Mouse (Mus musculus): ENCODE measurements at regions not wholly inside any gene's neighbourhood (a gene's known extent, or its start where the extent isn't known, plus 50 kb on each side); places are given as distances from the start of the nearest gene placed in this dataset.

DNA sequence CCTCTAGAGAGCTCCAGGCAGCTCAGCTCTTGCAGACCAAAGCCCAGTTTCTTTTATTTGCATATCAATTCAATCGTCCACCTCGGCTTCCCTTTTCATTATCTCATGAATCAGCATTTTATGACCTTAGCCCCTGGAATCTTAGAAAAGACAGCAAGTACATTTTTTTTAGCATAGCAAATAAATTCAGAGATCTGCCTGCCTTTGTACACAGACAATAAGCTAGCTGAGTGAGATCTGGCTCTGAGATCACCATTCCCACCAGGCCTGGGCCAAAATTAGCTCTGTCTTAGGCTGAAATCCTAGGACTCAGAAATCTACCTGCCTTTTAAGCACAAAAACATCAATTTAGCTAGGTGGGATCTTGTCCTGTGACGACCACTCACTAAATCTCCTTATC lies 80.7 kb upstream of the Mark1 start:
- H3K36me3 ChIP-seq = no peaks in the 10 kb centered on the region
- H3K4me1 ChIP-seq = no peaks in the 10 kb centered on the region
- no peak overlapping the region for H3K27ac ChIP-seq
- no peak overlapping the region for H3K4me2 ChIP-seq
- ATAC-seq (ENCODE audit: insufficient read depth, low FRiP score, low read depth) = no peak
- H3K27me3 ChIP-seq (replicated peaks) = no peaks in the 10 kb centered on the region
- no peak overlapping the region for H3K4me3 ChIP-seq (replicated peaks)
- WGBS = 40% methylated on average over 3 of the region's 3 CpGs
- no peaks in the 10 kb centered on the region for H3K9me3 ChIP-seq
- H3K9ac ChIP-seq = no peak overlapping the region

DNA sequence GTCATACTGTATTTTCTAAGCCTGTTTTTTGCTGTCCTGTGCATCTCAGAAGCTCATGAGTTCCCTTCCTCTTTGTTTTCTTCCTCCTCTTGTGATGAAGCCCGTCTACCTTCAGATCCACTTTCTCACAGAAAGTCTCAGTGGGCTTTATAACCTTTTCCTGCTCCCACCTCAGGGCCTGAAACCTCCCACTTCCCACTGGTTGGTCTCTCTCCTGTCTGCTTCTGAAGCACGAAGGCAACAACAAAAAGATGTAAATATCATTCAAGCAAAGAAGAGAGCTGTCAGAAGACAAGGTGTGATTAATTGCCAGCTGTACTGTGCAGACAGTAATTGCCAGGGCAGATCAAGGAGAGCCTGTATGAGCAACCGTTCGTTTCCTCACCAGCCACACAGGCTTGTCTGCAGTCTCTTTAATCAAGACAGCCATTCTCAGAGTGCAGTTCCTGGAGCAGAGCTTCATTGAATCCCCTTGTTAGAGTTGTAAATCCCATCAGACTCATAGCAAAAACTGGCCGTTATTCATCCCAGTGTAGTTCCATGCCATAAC lies 80.0 kb upstream of the Mark1 start:
- no peak for ATAC-seq (ENCODE audit: insufficient read depth, low FRiP score, low read depth)
- Histone ChIP-seq H3K27me3 (replicated peaks) (no peaks in the 10 kb centered on the region), H3K9me3 (no peaks in the 10 kb centered on the region), H3K9ac (no peak overlapping the region), H3K27ac (no peak overlapping the region), H3K4me2 (no peak overlapping the region), H3K4me1 (no peaks in the 10 kb centered on the region), H3K4me3 (replicated peaks) (no peak overlapping the region), H3K36me3 (no peaks in the 10 kb centered on the region)
- WGBS = 33% methylated on average over 5 of the region's 5 CpGs

- no peak for ATAC-seq (ENCODE audit: insufficient read depth, low FRiP score, low read depth)
- WGBS = 87% methylated on average over 5 of the region's 5 CpGs
Measured at GRCm38 (mm10) chr1:185074001-185074400, 74.6 kb upstream of the Mark1 start.

DNA sequence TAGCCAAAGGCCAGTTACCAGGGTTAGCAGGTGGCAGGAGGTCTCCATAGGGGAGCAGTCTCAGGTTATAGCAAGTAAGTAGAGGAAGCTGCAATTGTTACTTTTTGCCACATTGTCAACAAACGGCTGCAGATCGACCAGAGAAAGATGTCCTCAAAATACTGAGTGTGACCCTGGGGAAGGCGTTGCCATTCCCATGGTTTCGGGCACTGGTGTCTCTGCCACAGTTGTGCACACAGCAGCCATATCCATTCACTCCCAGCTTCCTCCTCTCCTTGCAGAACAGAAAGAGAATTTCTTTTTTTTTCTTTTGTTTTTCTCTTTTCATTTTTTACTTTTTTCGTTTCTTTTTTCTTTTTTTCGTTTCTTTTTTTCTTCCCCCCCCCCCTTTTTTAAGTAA lies 73.4 kb upstream of the Mark1 start:
- H3K4me3 ChIP-seq (replicated peaks) = no peak overlapping the region
- no peaks in the 10 kb centered on the region for H3K9me3 ChIP-seq
- H3K4me2 ChIP-seq = no peak overlapping the region
- WGBS = 83% methylated on average over 6 of the region's 6 CpGs
- no peaks in the 10 kb centered on the region for H3K27me3 ChIP-seq (replicated peaks)
- no peak overlapping the region for H3K9ac ChIP-seq
- H3K27ac ChIP-seq = no peak overlapping the region
- no peaks in the 10 kb centered on the region for H3K4me1 ChIP-seq
- H3K36me3 ChIP-seq = no peaks in the 10 kb centered on the region
- no peak for ATAC-seq (ENCODE audit: insufficient read depth, low FRiP score, low read depth)

More at GRCm38 (mm10) chr1:185074001-185074400, 74.6 kb upstream of the Mark1 start:
- Histone ChIP-seq H3K27ac (no peak overlapping the region), H3K4me3 (replicated peaks) (no peak overlapping the region), H3K4me1 (no peaks in the 10 kb centered on the region), H3K36me3 (no peaks in the 10 kb centered on the region), H3K9me3 (no peaks in the 10 kb centered on the region), H3K27me3 (replicated peaks) (no peaks in the 10 kb centered on the region), H3K4me2 (no peak overlapping the region), H3K9ac (no peak overlapping the region)

GRCm38 (mm10) chr1:185071566-185071965 lies 72.2 kb upstream of the Mark1 start:
- H3K4me1 ChIP-seq = no peaks in the 10 kb centered on the region
- peak; percentile 56 for ATAC-seq (ENCODE audit: insufficient read depth, low FRiP score, low read depth)

DNA sequence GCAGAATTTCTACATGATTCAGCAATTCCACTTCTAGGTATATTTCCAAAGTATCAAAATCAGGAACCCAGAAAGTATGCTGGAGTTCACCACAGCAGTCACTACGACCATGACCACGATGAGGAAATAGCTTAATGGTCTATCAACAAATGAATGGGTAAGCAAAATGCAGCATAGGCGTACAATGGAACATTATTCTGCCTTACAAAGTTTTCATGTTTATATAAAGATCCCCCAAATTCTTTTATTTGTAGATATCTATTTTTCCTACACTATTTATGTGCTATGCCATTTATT lies 71.4 kb upstream of the Mark1 start:
- Histone ChIP-seq H3K36me3 (no peaks in the 10 kb centered on the region), H3K4me1 (no peaks in the 10 kb centered on the region), H3K27ac (no peak overlapping the region), H3K9ac (no peak overlapping the region), H3K27me3 (replicated peaks) (no peaks in the 10 kb centered on the region), H3K4me3 (replicated peaks) (no peak overlapping the region), H3K9me3 (no peaks in the 10 kb centered on the region), H3K4me2 (no peak overlapping the region)
- no peak for ATAC-seq (ENCODE audit: insufficient read depth, low FRiP score, low read depth)
- 65% methylated on average over 3 of the region's 3 CpGs for WGBS

More at GRCm38 (mm10) chr1:185071566-185071965, 72.2 kb upstream of the Mark1 start:
- Histone ChIP-seq H3K36me3 (no peaks in the 10 kb centered on the region), H3K27me3 (replicated peaks) (no peaks in the 10 kb centered on the region), H3K9ac (no peak overlapping the region), H3K27ac (no peak overlapping the region), H3K4me3 (replicated peaks) (no peak overlapping the region), H3K4me2 (no peak overlapping the region), H3K9me3 (no peaks in the 10 kb centered on the region)
- 41% methylated on average over 7 of the region's 7 CpGs for WGBS

GRCm38 (mm10) chr1:185070062-185070852 lies 70.9 kb upstream of the Mark1 start:
- H3K9me3 ChIP-seq = no peaks in the 10 kb centered on the region
- no peak overlapping the region for H3K4me3 ChIP-seq (replicated peaks)
- ATAC-seq (ENCODE audit: insufficient read depth, low FRiP score, low read depth) = peak; percentile 10; the same call in 1 of the 2 replicates
- no peak overlapping the region for H3K4me2 ChIP-seq
- no peaks in the 10 kb centered on the region for H3K4me1 ChIP-seq
- H3K27ac ChIP-seq = no peak overlapping the region
- H3K9ac ChIP-seq = no peak overlapping the region
- 59% methylated on average over 10 of the region's 10 CpGs for WGBS
- H3K27me3 ChIP-seq (replicated peaks) = no peaks in the 10 kb centered on the region
- no peaks in the 10 kb centered on the region for H3K36me3 ChIP-seq

DNA sequence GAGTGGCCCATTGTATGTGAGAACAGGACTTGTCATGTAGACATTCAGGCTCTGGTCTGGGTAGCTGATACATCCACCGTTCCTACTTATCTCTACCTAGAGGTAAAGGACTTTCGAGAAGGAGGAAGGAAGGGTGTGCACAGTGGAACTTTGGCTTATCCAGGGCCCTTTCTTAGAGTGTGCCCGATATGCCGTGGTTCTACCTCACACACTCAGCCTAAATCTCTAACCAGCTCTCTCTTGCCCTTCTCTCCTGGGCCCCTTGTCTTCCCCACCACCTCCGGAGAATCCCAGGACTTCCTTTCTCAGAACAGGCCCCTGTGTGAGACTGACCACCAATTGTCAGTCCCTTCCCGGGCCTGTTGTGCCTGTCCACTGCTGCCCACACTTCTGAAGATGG lies 68.8 kb upstream of the Mark1 start:
- no peak overlapping the region for H3K27ac ChIP-seq
- no peaks in the 10 kb centered on the region for H3K4me1 ChIP-seq
- H3K9me3 ChIP-seq = no peaks in the 10 kb centered on the region
- WGBS = 63% methylated on average over 6 of the region's 6 CpGs
- no peak overlapping the region for H3K4me3 ChIP-seq (replicated peaks)
- no peaks in the 10 kb centered on the region for H3K27me3 ChIP-seq (replicated peaks)
- no peak overlapping the region for H3K4me2 ChIP-seq
- no peak for ATAC-seq (ENCODE audit: insufficient read depth, low FRiP score, low read depth)
- H3K9ac ChIP-seq = no peak overlapping the region
- H3K36me3 ChIP-seq = no peaks in the 10 kb centered on the region

DNA sequence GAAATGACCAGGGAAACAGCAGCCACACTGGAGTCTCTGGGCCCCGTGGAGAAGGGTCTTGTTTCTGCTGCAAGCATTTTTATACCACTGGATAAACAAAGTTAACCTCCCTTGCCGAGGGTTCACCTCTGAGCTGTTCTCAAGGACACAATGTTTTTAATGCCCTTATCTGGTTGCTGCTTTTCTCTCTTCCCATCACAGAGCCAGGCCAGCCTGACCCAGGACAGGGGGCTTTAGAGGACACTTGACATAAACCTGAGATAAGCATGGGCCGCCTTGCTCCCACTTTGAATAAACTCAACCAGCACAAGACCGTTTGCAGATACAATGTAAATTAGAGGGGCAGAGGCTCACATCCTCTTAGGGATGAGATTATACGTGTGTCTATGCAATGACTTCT lies 68.3 kb upstream of the Mark1 start:
- Histone ChIP-seq H3K9me3 (no peaks in the 10 kb centered on the region), H3K9ac (no peak overlapping the region), H3K4me3 (replicated peaks) (no peak overlapping the region), H3K27me3 (replicated peaks) (no peaks in the 10 kb centered on the region), H3K27ac (no peak overlapping the region), H3K4me2 (no peak overlapping the region), H3K4me1 (no peaks in the 10 kb centered on the region), H3K36me3 (no peaks in the 10 kb centered on the region)
- 30% methylated on average over 5 of the region's 5 CpGs for WGBS
- ATAC-seq (ENCODE audit: insufficient read depth, low FRiP score, low read depth) = no peak

GRCm38 (mm10) chr1:185065056-185065455 lies 65.7 kb upstream of the Mark1 start:
- no peak overlapping the region for H3K4me2 ChIP-seq
- 31% methylated on average over 3 of the region's 3 CpGs for WGBS

DNA sequence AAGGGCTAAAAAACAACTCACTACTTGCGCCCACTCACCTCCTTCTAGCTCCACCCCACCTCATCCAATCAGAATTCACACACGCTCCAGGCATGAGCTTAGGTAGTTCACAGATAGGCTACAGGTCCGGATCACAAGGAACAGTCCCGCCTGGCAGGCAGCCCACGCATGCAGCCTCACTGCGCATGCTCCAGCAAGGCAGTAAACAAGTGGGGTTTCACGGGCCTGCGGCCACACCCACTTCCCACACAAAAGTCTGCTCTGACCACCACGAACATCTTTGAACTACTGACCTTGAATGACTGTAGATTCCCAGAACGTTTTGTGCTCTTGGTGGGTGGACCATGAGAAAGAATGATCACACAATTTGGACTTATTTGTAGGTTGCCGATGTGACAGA lies 62.7 kb upstream of the Mark1 start:
- ATAC-seq (ENCODE audit: insufficient read depth, low FRiP score, low read depth) = no peak
- H3K4me2 ChIP-seq = no peak overlapping the region
- 64% methylated on average over 11 of the region's 11 CpGs for WGBS

More at GRCm38 (mm10) chr1:185065056-185065455, 65.7 kb upstream of the Mark1 start:
- H3K27me3 ChIP-seq (replicated peaks) = no peaks in the 10 kb centered on the region
- no peak overlapping the region for H3K4me3 ChIP-seq (replicated peaks)
- no peaks in the 10 kb centered on the region for H3K9me3 ChIP-seq
- no peaks in the 10 kb centered on the region for H3K4me1 ChIP-seq
- H3K27ac ChIP-seq = no peak overlapping the region
- H3K9ac ChIP-seq = no peak overlapping the region
- ATAC-seq (ENCODE audit: insufficient read depth, low FRiP score, low read depth) = no peak
- H3K36me3 ChIP-seq = no peaks in the 10 kb centered on the region

GRCm38 (mm10) chr1:185057443-185057842 lies 58.1 kb upstream of the Mark1 start:
- WGBS = 83% methylated on average over 15 of the region's 15 CpGs
- no peak overlapping the region for H3K27ac ChIP-seq
- H3K9ac ChIP-seq = no peak overlapping the region
- H3K4me3 ChIP-seq (replicated peaks) = no peak overlapping the region
- H3K36me3 ChIP-seq = no peaks in the 10 kb centered on the region
- H3K4me2 ChIP-seq = no peak overlapping the region
- no peaks in the 10 kb centered on the region for H3K27me3 ChIP-seq (replicated peaks)
- H3K9me3 ChIP-seq = no peaks in the 10 kb centered on the region
- H3K4me1 ChIP-seq = no peaks in the 10 kb centered on the region
- no peak for ATAC-seq (ENCODE audit: insufficient read depth, low FRiP score, low read depth)

More for the DNA sequence above, 62.7 kb upstream of the Mark1 start:
- Histone ChIP-seq H3K27ac (no peak overlapping the region), H3K4me1 (no peaks in the 10 kb centered on the region), H3K9ac (no peak overlapping the region), H3K27me3 (replicated peaks) (no peaks in the 10 kb centered on the region), H3K4me3 (replicated peaks) (no peak overlapping the region), H3K9me3 (no peaks in the 10 kb centered on the region), H3K36me3 (no peaks in the 10 kb centered on the region)
